Mouse (Mus musculus): ENCODE data around the gene Mfsd6.

Gene Mfsd6

GRCm38 (mm10) chr1:52640266-52640665, 87.0 kb downstream of the Mfsd6 start:
- peak; percentile 10 for DNase-seq (ENCODE audit: low spot score)

GRCm38 (mm10) chr1:52639090-52639489, 88.2 kb downstream of the Mfsd6 start:
- no peak for DNase-seq (ENCODE audit: low spot score)

- no peak for DNase-seq (ENCODE audit: low spot score)
Observed at GRCm38 (mm10) chr1:52638101-52638500, 89.2 kb downstream of the Mfsd6 start.

GRCm38 (mm10) chr1:52635932-52636331, 91.3 kb downstream of the Mfsd6 start:
- DNase-seq (ENCODE audit: low spot score) = no peak

GRCm38 (mm10) chr1:52634251-52634650, 93.0 kb downstream of the Mfsd6 start:
- DNase-seq (ENCODE audit: low spot score) = no peak

- no peak for DNase-seq (ENCODE audit: low spot score)
Observed at GRCm38 (mm10) chr1:52631570-52631969, 95.7 kb downstream of the Mfsd6 start.

GRCm38 (mm10) chr1:52630937-52631299, 96.3 kb downstream of the Mfsd6 start:
- DNase-seq (ENCODE audit: low spot score) = no peak

- peak; percentile 93 for DNase-seq (ENCODE audit: low spot score)
Observed at GRCm38 (mm10) chr1:52630248-52630936, 96.9 kb downstream of the Mfsd6 start, which contains the start of gene Nemp2. Gene Nemp2 (plus strand): TSS chr1:52630703.

GRCm38 (mm10) chr1:52620442-52620841, 106.8 kb downstream of the Mfsd6 start:
- DNase-seq (ENCODE audit: low spot score) = no peak

GRCm38 (mm10) chr1:52618217-52618616, 109.0 kb downstream of the Mfsd6 start:
- no peak for DNase-seq (ENCODE audit: low spot score)

GRCm38 (mm10) chr1:52608486-52608885, 118.8 kb downstream of the Mfsd6 start:
- DNase-seq (ENCODE audit: low spot score) = no peak

GRCm38 (mm10) chr1:52607700-52608099, 119.6 kb downstream of the Mfsd6 start:
- DNase-seq (ENCODE audit: low spot score) = no peak

Data from urinary bladder, postnatal 14 days (tissue).